Mouse (Mus musculus) liver, adult (tissue): ENCODE measurements around the gene Rnf32.

Source experiments
- GATA4 ChIP-seq: IDR thresholded peaks from 2 replicates; pipeline ENCODE4 v1.6.1; 2014; ENCODE audit warnings: mild to moderate bottlenecking, low read length; ENCODE audit not compliant: insufficient replicate concordance

The Rnf32 gene

DNA sequence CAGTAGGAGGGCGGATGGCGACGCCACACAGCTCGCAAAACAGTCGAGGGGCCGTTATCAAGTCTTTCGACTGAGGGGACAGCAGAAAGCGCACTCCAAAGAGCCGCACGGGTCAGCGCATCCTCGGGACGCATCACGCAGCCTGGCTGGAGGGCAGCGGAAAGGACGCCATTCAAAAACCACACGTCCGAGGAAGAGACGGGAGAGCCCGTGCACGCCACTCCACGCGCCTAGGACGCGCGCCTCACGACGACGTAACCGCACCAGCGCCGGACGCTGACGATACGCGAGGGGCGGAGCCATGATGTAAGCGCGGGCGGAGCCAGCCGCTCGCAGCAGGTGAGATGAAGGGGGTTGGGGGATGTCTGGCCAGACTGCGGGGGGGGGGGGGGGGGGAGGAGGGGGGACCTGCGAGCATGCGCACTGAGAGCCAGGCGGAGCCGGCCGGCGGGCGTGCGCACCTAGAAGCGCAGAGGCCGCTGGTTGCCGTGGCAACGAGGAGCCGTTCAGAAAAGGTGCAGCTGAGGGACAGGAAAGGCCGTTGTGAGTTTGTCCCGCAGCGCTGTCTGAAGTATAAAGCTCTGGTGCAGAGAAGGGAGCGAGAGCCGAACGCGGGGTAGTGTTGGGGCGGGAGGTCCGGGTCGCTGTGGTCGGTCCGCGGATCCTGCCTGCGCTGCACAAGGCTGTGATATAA is at the start of gene Rnf32:
TSS of gene Rnf32 (plus strand) at position 423 of the 694 bp plus-strand sequence.
- TF ChIP-seq GATA4 = no peak

DNA sequence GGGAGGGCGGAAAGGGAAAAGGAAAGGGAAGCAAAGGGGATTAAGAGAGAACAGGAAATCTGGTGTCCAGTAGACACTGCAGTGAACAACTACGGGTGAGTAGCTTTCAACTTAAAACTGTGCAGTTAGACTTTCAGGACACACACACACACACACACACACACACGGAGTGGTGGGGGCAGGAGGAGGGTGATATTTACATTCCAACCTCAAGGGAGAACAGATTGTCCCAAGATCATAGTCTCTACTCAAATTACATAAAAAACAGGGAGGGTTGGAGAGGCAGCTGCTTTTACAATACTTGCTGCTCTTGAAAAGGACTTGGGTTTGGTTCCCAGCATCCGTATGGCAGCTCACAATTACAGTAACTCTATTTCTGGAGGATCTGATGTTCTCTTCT is 45.6 kb upstream of the Rnf32 start:
- no peak for TF ChIP-seq GATA4

DNA sequence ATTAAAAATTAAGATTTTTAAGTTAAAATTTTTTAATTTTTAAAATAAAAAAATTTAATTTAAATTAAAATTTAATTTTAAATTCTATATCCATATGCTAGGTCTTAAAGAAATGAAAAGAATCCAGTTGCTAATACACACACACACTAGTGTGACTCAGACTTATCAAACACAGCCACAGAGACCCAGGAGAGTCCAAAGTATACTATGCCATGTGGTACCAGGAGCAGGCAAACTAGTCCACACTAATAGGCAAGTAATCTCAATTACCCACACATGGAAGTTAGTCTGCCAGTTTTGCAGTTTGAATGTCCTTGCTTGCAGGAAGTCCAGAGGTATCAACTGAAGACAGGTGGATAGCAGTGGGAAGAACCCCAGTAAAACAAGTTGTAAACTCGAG is 35.9 kb upstream of the Rnf32 start:
- TF ChIP-seq GATA4 = no peak

DNA sequence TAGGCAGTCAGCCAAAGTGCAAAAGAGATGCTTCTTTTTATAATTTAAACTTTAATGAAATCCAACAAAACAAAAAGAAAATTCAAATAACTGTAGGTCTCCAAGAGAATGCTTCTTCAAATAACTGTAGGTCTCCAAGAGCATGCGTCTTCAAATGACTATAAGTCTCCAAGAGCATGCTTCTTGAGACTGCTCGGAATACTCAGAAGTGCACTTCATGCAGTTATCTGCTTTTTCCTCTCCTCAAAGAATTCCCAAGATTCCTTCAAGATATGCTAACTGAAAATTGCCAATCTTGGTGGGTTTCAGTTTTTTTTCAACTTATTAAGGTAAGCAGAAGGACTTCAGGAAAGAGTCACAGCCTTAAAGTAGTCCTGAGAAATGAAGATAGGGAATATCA is 28.8 kb upstream of the Rnf32 start:
- no peak for TF ChIP-seq GATA4

DNA sequence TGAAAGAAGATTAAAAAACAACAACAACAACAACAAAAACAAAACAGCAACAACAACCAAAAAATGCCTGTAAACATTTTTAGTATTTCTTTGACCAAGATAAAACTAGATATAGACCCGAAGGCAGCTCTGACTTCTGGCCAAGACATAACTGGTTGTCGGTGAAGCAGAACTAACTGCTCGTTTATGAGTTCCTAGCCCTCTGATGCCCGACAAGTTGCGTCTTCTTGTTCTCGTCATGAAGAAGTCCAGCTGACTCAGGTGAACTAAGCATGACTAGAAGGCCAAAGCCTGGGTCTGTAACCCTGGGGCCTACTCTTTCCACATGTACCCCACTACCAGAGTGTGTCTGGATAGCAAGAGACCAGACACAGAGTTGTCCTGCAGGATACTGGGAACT is 25.6 kb upstream of the Rnf32 start:
- no peak for TF ChIP-seq GATA4

DNA sequence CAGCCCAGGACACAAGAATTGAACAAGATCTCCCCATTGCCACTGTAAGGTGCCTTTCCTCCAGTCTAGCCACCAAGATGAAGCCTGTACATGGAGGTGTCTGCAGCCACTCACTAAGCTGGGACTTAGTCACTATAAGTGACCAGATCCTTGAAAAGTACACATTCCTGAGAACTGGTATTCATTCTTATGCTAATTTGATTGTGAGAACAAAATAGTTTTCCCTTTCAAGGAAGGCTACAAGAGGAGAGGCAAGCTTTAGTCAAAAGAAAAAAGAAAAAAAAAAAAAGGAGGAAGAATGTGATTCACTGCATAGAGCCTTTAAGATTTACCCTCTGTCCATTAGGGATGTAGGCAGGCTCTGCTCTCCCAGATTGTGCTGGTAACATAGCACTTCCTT is 24.6 kb upstream of the Rnf32 start:
- no peak for TF ChIP-seq GATA4

DNA sequence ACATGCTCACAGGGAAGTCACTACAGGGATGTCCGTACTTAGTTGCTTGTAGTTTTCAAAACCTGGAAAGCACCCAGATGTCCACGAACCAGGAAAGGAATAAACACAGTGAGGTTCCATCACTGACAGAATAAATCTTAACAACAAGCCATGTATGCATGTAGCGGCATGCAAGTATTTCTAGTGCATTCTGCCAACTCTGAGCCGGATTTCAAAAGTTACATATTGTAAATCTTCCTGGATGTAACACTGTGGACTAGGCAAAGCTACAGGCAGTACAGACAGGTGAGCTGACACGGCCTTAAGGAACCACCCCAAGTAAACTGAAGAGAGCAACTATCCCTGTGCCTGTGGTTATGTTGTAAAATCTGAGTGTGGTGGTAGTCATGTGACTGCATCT is 9.0 kb upstream of the Rnf32 start:
- no peak for TF ChIP-seq GATA4

DNA sequence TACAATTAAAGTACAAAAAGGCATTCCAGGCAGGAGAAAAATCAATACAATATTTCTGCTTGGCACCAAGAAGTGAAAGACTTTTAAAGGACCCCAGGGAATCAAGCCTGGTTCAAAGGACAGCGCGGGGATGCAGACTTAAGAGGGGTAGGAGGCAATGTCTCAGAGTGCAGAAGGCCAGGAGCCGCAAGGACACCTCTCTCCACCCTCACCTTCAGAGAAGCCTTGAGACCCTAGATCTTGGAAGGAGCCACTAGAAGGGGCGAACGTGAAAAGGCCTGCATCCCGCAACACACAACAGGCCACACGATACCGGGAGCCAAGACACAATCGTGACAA is 592 bp upstream of the Rnf32 start:
- no peak for TF ChIP-seq GATA4

DNA sequence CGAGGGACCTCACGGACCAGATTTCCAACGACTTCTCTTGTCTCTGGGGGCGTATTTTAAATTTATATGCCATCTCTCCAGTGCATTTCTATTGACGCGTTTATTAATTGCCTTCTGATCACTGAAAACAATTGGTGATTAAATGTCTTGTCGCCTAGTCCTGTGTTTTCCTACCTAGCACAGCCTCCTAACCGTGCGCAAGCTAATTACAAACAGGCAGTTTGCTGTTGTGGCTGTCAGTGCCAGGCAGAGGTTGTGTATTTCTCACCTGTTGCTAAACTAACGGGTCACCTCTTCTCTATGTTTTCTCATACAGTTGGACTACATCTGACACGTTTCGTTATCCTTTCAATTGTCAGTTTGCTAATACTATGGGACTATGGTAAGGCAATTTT is 469 bp downstream of the Rnf32 start:
- TF ChIP-seq GATA4 = no peak

DNA sequence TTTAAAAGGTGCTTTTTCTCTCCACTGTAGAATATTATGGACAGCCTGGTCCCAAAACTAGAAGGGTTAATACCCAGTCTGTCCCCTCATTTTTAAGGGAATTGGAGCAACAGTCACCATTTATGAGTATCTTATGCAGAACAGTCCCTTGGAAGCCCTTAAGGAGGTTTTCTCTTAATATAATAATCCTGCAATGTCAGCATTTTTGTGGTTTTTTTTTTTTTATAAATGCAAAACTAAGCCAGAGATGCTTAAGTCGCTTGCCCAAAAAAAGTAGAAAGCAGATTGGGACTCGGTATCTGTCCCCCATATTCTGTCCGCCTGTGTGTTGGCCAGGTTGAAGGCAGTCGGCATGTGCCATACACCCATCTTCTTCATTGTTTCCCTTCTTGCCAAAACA is 1.4 kb downstream of the Rnf32 start:
- no peak for TF ChIP-seq GATA4

DNA sequence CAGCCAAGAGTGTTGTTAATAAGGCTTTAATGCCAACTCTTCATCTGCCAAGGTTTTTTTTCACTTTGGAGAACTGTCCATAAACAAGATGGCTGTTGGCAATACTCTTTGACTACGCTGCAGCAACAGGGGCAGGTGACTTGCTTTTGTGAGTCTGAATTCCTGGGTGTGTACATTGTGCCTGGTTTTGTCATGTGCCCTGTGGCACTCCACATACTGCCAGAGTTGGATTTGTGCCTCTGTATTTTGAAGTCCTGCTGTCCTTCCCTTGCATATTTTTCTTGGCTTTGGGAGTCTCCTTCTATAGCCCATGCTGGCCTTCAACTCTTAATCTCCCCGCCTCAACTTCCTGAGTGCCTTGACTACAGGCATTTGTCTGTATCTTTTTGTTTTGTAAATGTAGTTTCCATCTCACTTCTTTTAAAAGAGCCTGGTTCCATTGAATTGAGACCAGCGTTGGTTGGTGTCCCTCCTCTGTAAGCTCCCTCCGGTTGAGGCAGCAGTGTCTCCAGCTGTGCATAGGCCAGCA is 3.2 kb downstream of the Rnf32 start:
- TF ChIP-seq GATA4 = no peak

DNA sequence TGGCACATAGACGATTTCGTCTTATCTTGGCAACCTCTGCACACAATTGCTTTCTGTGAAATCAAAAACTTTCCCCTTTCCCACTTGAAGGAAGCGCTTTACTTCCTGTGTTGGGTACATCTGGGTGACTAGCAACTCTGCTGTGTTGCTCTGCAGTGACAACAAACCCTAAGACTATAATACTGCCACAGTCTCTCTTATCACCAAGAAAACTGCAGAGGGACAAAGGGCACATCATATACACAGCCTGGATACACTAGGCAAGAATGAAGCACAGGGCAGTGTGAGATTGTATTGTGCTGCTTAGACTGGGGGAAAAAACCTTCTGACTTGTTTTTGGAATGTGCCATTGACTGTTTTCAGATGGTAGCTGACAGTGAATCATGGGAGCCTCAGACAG is 4.1 kb downstream of the Rnf32 start:
- no peak for TF ChIP-seq GATA4

DNA sequence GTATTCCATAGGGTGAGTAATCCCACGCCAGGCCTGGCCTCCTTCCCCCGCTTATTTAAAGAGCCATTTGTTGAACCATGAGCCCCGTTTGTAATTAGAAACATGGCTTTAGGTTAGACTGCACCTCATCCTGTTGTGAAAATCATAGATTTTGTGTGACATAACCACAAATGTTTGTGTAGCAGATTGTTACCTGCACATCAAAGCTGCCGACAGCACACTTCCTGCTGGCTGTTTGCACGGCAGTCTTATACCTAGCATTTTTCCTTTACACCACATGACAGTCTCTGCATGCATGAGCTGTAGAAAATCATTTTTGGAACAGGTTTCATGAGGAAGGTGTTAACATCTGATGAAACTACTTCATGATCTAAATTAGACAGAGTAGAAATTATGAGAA is 9.9 kb downstream of the Rnf32 start:
- no peak for TF ChIP-seq GATA4

DNA sequence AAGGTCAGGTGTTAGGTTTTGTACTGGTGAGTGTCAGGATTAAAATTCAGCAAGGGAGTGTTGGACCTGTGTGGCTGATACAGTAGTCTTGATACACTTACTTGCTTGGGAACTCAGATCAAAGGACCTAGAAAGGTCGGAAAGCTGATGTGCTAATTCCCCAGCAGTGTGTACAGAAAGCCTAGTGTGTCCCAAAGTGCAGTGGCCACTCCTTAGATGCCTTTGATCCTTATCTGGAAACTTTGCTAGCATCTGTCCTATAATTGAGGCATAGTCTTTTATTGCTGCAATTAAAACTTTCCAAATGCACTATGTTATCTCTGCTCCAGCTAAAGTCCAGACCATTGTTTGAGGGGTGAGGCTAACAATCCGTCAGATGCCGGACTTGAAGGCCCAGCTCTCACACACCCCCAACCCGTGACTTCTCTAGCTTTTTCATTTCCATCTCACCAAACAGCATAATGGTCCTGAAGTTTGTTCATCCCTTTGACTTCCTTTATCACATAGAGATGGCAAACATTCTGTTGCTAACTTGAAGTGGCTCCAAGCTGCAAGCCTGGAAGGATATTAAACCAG is 16.3 kb downstream of the Rnf32 start:
- TF ChIP-seq GATA4 = no peak

DNA sequence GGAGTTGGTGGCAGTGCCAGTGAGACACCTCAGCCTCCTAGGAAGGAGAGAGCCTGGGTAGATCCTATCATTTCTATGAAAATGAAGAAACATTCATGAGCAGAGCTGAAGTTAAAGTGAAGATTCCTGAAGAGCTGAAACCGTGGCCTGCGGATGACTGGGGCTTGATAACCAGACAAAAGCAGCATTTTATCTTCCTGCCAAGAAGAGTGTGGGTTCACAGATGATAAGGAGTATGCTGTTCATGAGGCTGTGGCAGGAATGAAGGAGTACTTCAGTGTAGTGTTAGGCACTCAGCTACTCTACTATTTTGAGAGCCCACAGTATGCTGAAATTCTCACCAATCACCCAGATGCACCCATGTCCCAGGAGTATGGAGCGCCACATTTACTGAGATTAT is 22.2 kb downstream of the Rnf32 start:
- no peak for TF ChIP-seq GATA4

DNA sequence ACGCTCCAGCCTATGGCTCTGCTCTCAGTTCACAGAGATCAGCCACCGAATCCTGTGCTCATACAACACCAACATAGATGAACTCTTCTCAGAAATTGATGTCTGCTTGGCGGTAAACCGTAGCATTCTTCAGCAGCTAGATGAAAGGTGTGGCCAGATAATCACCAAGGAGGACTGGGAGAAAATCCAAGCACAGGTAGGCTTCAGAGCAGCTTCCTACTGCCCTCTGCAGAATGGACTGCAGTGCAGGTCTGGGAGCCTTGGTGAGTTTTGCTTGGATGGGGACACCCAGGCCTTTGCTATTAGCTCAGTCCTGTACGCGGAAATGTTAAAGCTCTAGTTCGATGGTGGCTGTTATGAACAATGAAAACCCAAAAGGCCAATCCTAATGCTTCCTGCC is 28.3 kb downstream of the Rnf32 start:
- no peak for TF ChIP-seq GATA4

DNA sequence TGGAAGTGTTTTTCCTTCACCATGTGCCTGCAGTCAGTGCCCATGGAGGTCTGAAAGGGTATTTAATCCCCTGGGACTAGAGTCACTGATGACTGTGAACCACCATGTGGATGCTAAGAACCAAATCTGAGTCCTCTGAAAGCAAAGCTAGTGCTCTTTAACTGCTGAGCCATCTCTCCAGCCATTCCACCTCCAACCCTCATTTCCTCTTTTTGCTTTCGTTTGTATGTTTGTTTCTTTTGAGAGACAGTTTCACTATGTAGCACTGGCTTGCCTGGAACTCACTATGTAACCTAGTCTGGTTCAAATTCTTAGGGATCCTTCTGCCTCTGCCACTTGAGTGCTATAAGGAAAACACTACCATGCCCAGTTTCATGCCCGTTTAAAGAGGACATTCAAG is 34.7 kb downstream of the Rnf32 start:
- TF ChIP-seq GATA4 = no peak
